Mouse (Mus musculus) large intestine, adult 2 months (tissue): ENCODE measurements around the gene Pde11a. TPM values are rescaled to one million over a fixed set of nuclear protein-coding genes. Genes with fewer than 3 reads are reported as not detected.
A peak's percentile ranks its signal among the peaks of the same experiment; 100 is the strongest.

Experiments used
- DNase-seq: peaks from one replicate; pipeline ENCODE4 v3.0.0-alpha.2; 2012; ENCODE audit warnings: low read depth, low spot score
- WGBS: fragments of 180-500 bp; shearing (Covaris S2); methylation state at CpG from one replicate; pipeline ENCODE4 v1.1.7; 2018; 5-methylcytosine and 5-hydroxymethylcytosine counted together
- polyA plus RNA-seq: library from polyadenylated mRNA; depleted of rRNA; stranded (reverse); fragments of >200 nt; gene quantifications from 2 replicates; pipeline ENCODE4 v1.2.3, GENCODE M21; 2012

The Pde11a gene
- polyA plus RNA-seq, 1 experiment = 0.78 TPM

- no peak for DNase-seq
- WGBS = 70% methylated on average over 14 of the region's 14 CpGs
Measured at GRCm38 (mm10) chr2:76101889-76102602, 236.5 kb downstream of the Pde11a start.

- no peak for DNase-seq
- WGBS = 77% methylated on average over 9 of the region's 9 CpGs
Measured at GRCm38 (mm10) chr2:76100597-76100996, 238.0 kb downstream of the Pde11a start.

GRCm38 (mm10) chr2:76099726-76100347 is 238.7 kb downstream of the Pde11a start:
- 81% methylated on average over 9 of the region's 9 CpGs for WGBS
- no peak for DNase-seq

- DNase-seq = no peak
- WGBS = 23% methylated on average over 8 of the region's 8 CpGs
Measured at GRCm38 (mm10) chr2:76098381-76098780, 240.2 kb downstream of the Pde11a start.

GRCm38 (mm10) chr2:76097847-76098246 is 240.7 kb downstream of the Pde11a start:
- WGBS = 15% methylated on average over 7 of the region's 7 CpGs
- no peak for DNase-seq

GRCm38 (mm10) chr2:76097284-76097683 is 241.3 kb downstream of the Pde11a start:
- WGBS = 47% methylated on average over 8 of the region's 8 CpGs

GRCm38 (mm10) chr2:76095861-76096260 is 242.7 kb downstream of the Pde11a start:
- no peak for DNase-seq
- 96% methylated on average over 5 of the region's 5 CpGs for WGBS

More at GRCm38 (mm10) chr2:76097284-76097683, 241.3 kb downstream of the Pde11a start:
- no peak for DNase-seq

- no peak for DNase-seq
Measured at GRCm38 (mm10) chr2:76090506-76090905, 248.1 kb downstream of the Pde11a start.

GRCm38 (mm10) chr2:76088844-76089243 is 249.7 kb downstream of the Pde11a start:
- 48% methylated on average over 4 of the region's 4 CpGs for WGBS
- no peak for DNase-seq

- WGBS = 37% methylated on average over 5 of the region's 5 CpGs
Measured at GRCm38 (mm10) chr2:76088413-76088812, 250.2 kb downstream of the Pde11a start.

GRCm38 (mm10) chr2:76087170-76087569 is 251.4 kb downstream of the Pde11a start:
- no peak for DNase-seq
- whole genome bisulfite sequencing = 62% methylated on average over 3 of the region's 3 CpGs

More at GRCm38 (mm10) chr2:76088413-76088812, 250.2 kb downstream of the Pde11a start:
- no peak for DNase-seq

GRCm38 (mm10) chr2:76084982-76085381 is 253.6 kb downstream of the Pde11a start:
- WGBS = 84% methylated on average over 4 of the region's 4 CpGs
- no peak for DNase-seq

GRCm38 (mm10) chr2:76083901-76084300 is 254.7 kb downstream of the Pde11a start:
- WGBS = 73% methylated on average over 3 of the region's 3 CpGs
- no peak for DNase-seq

GRCm38 (mm10) chr2:76083396-76083795 is 255.2 kb downstream of the Pde11a start:
- 99% methylated on average over 2 of the region's 2 CpGs for WGBS
- no peak for DNase-seq

GRCm38 (mm10) chr2:76081991-76082390 is 256.6 kb downstream of the Pde11a start:
- no peak for DNase-seq
- 48% methylated on average over 5 of the region's 5 CpGs for WGBS

GRCm38 (mm10) chr2:76080549-76080948 is 258.0 kb downstream of the Pde11a start:
- no peak for DNase-seq
- WGBS = 21% methylated on average over 3 of the region's 3 CpGs

- no peak for DNase-seq
- 31% methylated on average over 2 of the region's 2 CpGs for WGBS
Measured at GRCm38 (mm10) chr2:76076838-76077237, 261.7 kb downstream of the Pde11a start.

GRCm38 (mm10) chr2:76076047-76076446 is 262.5 kb downstream of the Pde11a start:
- no peak for DNase-seq
- WGBS = 83% methylated on average over 4 of the region's 4 CpGs

GRCm38 (mm10) chr2:76073079-76073478 is 265.5 kb downstream of the Pde11a start:
- no peak for DNase-seq
- WGBS = 59% methylated on average over 6 of the region's 6 CpGs

- DNase-seq = peak; percentile 35
- WGBS = 2% methylated on average over 19 of the region's 19 CpGs
Measured at GRCm38 (mm10) chr2:76070432-76071306, 267.9 kb downstream of the Pde11a start.
